Mouse (Mus musculus) myocyte (in vitro differentiated cells): ENCODE data around the gene Tbl1x. TPM values are rescaled to one million over a fixed set of nuclear protein-coding genes. Genes with fewer than 3 reads are reported as not detected.
A peak's percentile ranks its signal among the peaks of the same experiment; 100 is the strongest.

Experiments
- H3K27me3 ChIP-seq: one replicate; pipeline ENCODE4 v1.6.1; 2011; ENCODE audit not compliant: control insufficient read depth, insufficient read depth, insufficient read length
- H3K36me3 ChIP-seq: one replicate; pipeline ENCODE4 v1.6.1; 2011; ENCODE audit not compliant: control insufficient read depth, insufficient read depth
- H3K4me2 ChIP-seq: one replicate; pipeline ENCODE4 v1.6.1; 2011; ENCODE audit warnings: low read depth, control low read depth
- H3K4me3 ChIP-seq: one replicate; pipeline ENCODE4 v1.5.1; 2011; ENCODE audit warnings: mild to moderate bottlenecking, control low read depth, moderate library complexity
- H3K79me2 ChIP-seq: one replicate; pipeline ENCODE4 v1.6.1; 2011; ENCODE audit not compliant: control insufficient read depth, insufficient read depth
- H3ac ChIP-seq: one replicate; pipeline ENCODE4 v1.6.1; 2011; ENCODE audit not compliant: control insufficient read depth, insufficient read length
- CEBPB ChIP-seq: IDR thresholded peaks from 2 replicates; pipeline ENCODE4 v1.6.1; 2011; ENCODE audit warnings: mild to moderate bottlenecking, moderate library complexity; ENCODE audit not compliant: poor library complexity, insufficient read depth, severe bottlenecking
- E2F4 ChIP-seq: IDR thresholded peaks from one replicate; pipeline ENCODE4 v1.6.1; 2011; ENCODE audit warnings: mild to moderate bottlenecking, control low read depth, moderate library complexity; ENCODE audit not compliant: insufficient read depth
- MAX ChIP-seq: IDR thresholded peaks from one replicate; pipeline ENCODE4 v1.6.1; 2011; ENCODE audit warnings: low read depth, mild to moderate bottlenecking, control low read depth
- MYOD1 ChIP-seq, 3 experiments: IDR thresholded peaks; one replicate each; pipeline ENCODE4 v1.6.1; 2011; ENCODE audit warnings: control low read depth in 2 of 3, low read depth in 2 of 3, mild to moderate bottlenecking in 2 of 3, moderate library complexity in 1 of 3; ENCODE audit not compliant: insufficient read length in 2 of 3, control insufficient read depth in 1 of 3
- MYOG ChIP-seq, 3 experiments: IDR thresholded peaks; one replicate each; pipeline ENCODE4 v1.6.1; 2011; ENCODE audit warnings: control low read depth in 2 of 3, low read depth in 2 of 3, mild to moderate bottlenecking in 2 of 3; ENCODE audit not compliant: insufficient read length in 2 of 3, control insufficient read depth in 1 of 3, insufficient read depth in 1 of 3
- POLR2A ChIP-seq: IDR thresholded peaks from one replicate; pipeline ENCODE4 v1.6.1; 2011; ENCODE audit warnings: low read depth, mild to moderate bottlenecking, control low read depth, moderate library complexity; ENCODE audit not compliant: insufficient read length
- POLR2AphosphoS2 ChIP-seq: IDR thresholded peaks from one replicate; pipeline ENCODE4 v1.6.1; 2011; ENCODE audit warnings: low read depth, control low read depth; ENCODE audit not compliant: insufficient read length
- REST ChIP-seq: IDR thresholded peaks from one replicate; pipeline ENCODE4 v1.6.1; 2011; ENCODE audit warnings: mild to moderate bottlenecking, control low read depth, moderate library complexity; ENCODE audit not compliant: insufficient read depth, insufficient read length
- SRF ChIP-seq: IDR thresholded peaks from one replicate; pipeline ENCODE4 v1.6.1; 2011; ENCODE audit warnings: low read depth; ENCODE audit not compliant: control insufficient read depth, insufficient read length
- TCF12 ChIP-seq: IDR thresholded peaks from one replicate; pipeline ENCODE4 v1.6.1; 2011; ENCODE audit warnings: mild to moderate bottlenecking, control low read depth; ENCODE audit not compliant: poor library complexity, insufficient read depth, severe bottlenecking
- TCF3 ChIP-seq: IDR thresholded peaks from one replicate; pipeline ENCODE4 v1.6.1; 2011; ENCODE audit warnings: low read depth, control low read depth; ENCODE audit not compliant: insufficient read length
- USF1 ChIP-seq: IDR thresholded peaks from one replicate; pipeline ENCODE4 v1.6.1; 2011; ENCODE audit warnings: low read depth, mild to moderate bottlenecking, control low read depth, moderate library complexity
- polyA plus RNA-seq: library from polyadenylated mRNA; unstranded; fragments of >200 nt; fragmentation: generic; extraction: Trizol; gene quantifications from one replicate; pipeline ENCODE4 v1.2.1, GENCODE M21; 2012; ENCODE audit warnings: missing spikeins

Tbl1x gene
- polyA plus RNA-seq, 1 experiment: 31.6 TPM

DNA sequence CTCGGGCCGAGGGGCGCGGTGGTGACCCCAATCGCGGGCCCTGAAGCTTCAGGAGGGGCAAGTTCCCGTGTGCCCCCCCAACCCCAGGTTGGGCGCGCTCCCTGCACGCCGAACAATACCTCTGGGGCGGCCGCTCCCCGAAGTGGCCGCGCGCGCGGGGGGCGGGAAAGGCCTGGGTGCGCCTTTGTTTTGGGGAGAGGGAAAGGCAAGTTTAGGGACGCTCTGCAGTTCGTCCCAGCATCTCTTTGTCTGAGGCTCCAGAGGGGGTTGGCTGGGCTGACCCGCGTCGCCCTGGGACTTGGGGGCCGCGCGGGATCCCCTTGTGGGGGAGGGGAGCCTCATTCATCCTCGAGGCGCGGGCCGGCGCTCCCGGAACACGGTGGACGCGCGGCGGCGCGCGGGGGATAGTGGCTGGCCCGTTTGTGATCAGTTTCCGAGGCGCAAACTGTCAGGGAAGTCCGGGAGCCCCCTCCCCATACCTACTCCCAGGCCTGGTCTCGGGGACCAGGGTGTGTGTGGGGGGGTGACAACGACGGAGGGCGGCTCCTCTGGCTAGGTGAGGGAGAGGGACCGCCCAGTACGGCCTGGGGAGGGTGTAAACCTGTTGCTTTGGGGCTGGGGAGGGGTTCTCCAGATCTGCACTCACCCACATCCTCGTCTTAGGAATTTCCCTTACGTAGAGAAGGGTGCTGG is 634 bp downstream of the Tbl1x start:
- Histone ChIP-seq H3K4me3 (peak overlapping the region; percentile 61), H3ac (peak overlapping the region; percentile 70), H3K4me2 (peak overlapping the region; percentile 73), H3K27me3 (no peaks in the 10 kb centered on the region), H3K79me2 (peaks cover 53% of the 10 kb centered on the region), H3K36me3 (no peaks in the 10 kb centered on the region)
- TF ChIP-seq MAX (no peak), POLR2AphosphoS2 (peak; percentile 6), MYOD1 (IDR thresholded peaks at IDR 0.05; ENCODE audit: control insufficient read depth in 1 of 3, insufficient read length in 2 of 3, low read depth in 2 of 3) (no peak)

DNA sequence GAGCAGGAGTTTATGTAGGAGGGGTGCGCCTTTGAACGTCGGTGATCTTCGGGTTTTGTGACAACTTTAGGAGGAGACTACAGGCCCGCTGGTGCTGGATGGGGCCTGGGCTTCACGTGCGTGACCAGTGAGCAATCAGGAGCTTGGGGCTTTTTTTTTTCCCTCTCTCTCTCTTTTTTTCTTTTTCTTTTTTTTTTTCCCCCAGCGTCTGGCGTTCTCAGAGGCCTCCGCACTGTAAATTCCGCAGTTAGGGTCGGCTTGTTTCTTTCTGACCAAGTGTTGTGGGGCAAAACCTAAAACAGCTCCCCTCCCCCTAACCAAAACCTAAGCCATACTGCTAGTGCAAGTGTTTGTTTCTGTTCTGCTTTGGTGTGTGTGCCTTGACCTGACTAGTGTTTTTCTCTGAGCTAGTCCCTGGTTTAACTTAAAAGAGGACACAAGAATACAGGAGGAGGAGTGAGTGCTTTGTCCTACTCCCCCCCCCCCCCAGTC is 1.2 kb downstream of the Tbl1x start:
- H3K36me3 ChIP-seq: no peaks in the 10 kb centered on the region
- TF ChIP-seq MYOD1 (IDR thresholded peaks at IDR 0.05; ENCODE audit: control insufficient read depth in 1 of 3, insufficient read length in 2 of 3, low read depth in 2 of 3) (no peak), TCF12 (no peak), REST (no peak), MAX (no peak)

DNA sequence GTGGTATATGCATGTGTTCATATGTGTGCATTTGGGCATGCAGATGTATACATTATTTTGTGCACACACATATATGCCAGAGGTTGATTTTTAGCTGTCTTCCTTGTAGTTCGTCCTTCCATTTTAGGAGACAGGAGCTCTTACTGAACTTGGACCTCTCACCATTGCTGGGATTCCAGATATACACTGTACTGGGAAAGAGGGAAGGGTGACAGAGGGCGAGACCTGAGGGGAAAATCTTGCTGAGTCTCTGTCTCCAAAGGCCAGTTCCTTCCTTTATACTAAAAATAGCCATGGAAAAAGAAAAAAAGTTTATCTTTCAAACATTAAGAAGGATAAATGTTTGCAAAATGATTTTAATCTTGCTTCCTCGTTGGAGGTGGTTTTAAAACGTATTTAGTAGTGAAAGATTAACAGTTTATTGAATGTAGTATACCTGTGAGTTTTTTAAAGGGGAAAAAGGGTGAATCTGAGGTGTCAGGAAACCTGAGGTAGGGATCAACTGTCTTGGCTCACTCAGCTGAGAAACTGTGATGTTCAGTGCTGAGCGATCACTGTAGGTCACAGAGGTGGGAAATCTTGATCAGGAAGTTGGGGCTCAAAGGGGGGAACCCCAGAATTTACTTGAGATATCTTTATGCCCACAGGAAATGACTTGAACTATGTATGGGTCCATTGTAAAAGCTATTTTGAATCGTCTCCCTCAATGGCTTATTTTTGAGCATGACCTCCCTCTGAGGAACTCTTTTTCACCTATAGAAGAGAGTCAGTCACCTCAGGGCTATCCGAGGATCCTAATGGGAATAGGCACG is 6.7 kb downstream of the Tbl1x start:
- no peak overlapping the region for H3K4me3 ChIP-seq
- H3K27me3 ChIP-seq: no peaks in the 10 kb centered on the region
- H3ac ChIP-seq: no peak overlapping the region
- H3K4me2 ChIP-seq: no peak overlapping the region
- peaks cover 100% of the 10 kb centered on the region for H3K79me2 ChIP-seq
- no peaks in the 10 kb centered on the region for H3K36me3 ChIP-seq
- TF ChIP-seq MYOG (IDR thresholded peaks at IDR 0.05; ENCODE audit: control insufficient read depth in 1 of 3, insufficient read depth in 1 of 3, insufficient read length in 2 of 3, low read depth in 2 of 3) (no peak), REST (no peak), MYOD1 (IDR thresholded peaks at IDR 0.05; ENCODE audit: control insufficient read depth in 1 of 3, insufficient read length in 2 of 3, low read depth in 2 of 3) (no peak), POLR2A (no peak), TCF3 (no peak), SRF (no peak), MAX (no peak), POLR2AphosphoS2 (no peak), TCF12 (no peak), CEBPB (no peak), E2F4 (no peak), USF1 (no peak)

More for the DNA sequence above, 1.2 kb downstream of the Tbl1x start:
- peak overlapping the region; percentile 61 for H3K4me3 ChIP-seq
- H3K27me3 ChIP-seq: no peaks in the 10 kb centered on the region
- peaks cover 58% of the 10 kb centered on the region for H3K79me2 ChIP-seq
- H3K4me2 ChIP-seq: peak overlapping the region; percentile 73
- peak overlapping the region; percentile 70 for H3ac ChIP-seq

DNA sequence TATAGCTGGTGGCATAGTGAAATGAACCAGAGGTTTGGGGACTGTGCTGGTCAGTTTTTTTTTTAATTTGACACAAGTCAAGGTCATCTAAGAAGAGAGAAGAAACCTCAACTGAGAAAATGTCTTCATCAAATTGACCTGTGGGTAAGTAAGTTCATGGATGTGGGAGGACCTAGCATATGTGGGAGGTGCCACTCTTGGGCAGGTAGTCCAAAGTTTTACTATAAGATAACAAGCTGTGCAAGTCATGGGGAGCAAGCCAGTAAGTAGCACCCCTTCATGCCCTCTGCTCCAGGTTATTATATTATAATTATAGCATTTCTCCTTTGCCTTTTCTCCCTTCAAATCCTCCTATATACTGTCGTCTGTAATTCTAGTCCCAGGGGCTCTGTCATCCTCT is 8.1 kb downstream of the Tbl1x start:
- Histone ChIP-seq H3K36me3 (no peaks in the 10 kb centered on the region), H3K4me3 (no peak overlapping the region), H3K27me3 (no peaks in the 10 kb centered on the region), H3ac (no peak overlapping the region), H3K4me2 (no peak overlapping the region), H3K79me2 (peaks cover 100% of the 10 kb centered on the region)
- TF ChIP-seq TCF12 (no peak), USF1 (no peak), MYOG (IDR thresholded peaks at IDR 0.05; ENCODE audit: control insufficient read depth in 1 of 3, insufficient read depth in 1 of 3, insufficient read length in 2 of 3, low read depth in 2 of 3) (no peak), SRF (no peak), MYOD1 (IDR thresholded peaks at IDR 0.05; ENCODE audit: control insufficient read depth in 1 of 3, insufficient read length in 2 of 3, low read depth in 2 of 3) (no peak), POLR2A (no peak), POLR2AphosphoS2 (no peak), CEBPB (no peak), MAX (no peak), REST (no peak), E2F4 (no peak), TCF3 (no peak)

DNA sequence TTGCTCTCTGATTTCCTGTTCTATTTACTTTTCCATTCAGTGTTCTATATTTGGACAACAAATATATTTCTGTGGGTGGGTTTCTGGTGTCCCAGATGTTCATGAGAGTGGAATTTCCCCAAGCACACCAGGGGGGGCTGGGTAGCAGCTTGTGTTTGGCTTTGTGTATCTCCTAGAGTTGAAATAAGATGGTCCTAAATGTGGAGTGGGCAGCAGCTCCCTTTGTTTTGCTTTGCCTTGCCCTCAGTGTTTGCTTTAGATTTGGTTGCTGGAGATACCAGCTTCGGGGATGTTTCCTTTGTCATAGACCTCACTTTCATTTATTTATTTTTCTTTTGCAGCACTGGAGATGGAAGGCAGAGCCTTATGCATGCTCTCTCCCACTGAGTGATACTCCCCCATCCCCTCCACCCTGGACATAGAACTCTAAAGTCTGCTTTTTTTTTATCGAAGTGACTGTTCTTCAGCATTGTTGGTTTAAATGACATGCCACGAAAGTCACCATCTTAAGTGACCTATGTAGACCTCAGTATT is 12.1 kb downstream of the Tbl1x start:
- Histone ChIP-seq H3K79me2 (peaks cover 100% of the 10 kb centered on the region), H3K4me2 (no peak overlapping the region), H3K4me3 (no peak overlapping the region), H3ac (no peak overlapping the region), H3K27me3 (no peaks in the 10 kb centered on the region), H3K36me3 (no peaks in the 10 kb centered on the region)
- TF ChIP-seq E2F4: no peak
